Mouse (Mus musculus): ENCODE measurements at regions not wholly inside any gene's neighbourhood (a gene's known extent, or its start where the extent isn't known, plus 50 kb on each side); places are given as distances from the start of the nearest gene placed in this dataset.

DNA sequence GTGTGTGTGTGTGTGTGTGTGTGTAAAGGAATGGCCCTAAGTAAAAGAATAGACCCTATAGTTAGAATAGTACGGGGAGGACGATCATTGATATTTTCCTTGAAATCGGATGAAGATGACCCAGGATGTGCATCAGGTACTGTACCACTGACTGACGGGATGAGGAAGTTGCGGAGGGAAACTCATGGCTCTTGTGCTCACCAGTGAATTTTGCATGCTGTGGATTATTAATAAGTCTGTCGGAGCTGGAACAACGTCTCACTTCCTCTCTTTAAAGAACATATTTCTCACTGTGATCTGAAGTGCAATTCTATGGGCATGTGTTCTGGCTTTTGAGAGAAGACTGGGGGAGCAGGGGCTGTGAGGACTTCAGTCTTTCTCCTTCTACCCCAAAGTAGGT lies 218.8 kb upstream of the Tbc1d5 start:
- no peak for DNase-seq (ENCODE audit: low spot score in 2 of 2)

- DNase-seq (ENCODE audit: low spot score in 2 of 2) = no peak
These were observed 214.6 kb upstream of the Tbc1d5 start for GRCm38 (mm10) chr17:51393771-51394221.

- DNase-seq (ENCODE audit: low spot score in 2 of 2) = no peak
These were observed 212.7 kb upstream of the Tbc1d5 start for GRCm38 (mm10) chr17:51391871-51392270.

DNA sequence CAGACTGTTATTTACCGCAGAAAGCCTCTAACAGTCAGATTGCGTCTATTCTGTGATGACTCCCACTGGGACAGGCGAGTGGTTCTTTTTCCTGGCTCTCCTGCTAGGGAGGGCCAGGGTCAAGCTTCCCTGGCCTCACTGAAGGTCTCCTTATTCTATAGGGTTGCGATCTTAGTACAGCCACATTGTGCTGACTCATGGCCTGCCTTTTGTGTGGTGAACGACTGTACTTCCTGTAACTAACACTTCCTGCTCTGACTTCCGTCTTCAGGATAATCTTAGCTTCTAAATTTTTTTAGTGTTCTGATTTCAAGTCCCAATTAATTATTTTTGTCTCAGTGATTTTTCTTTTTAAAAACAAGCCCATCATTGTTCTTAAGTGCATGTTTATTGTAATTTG lies 203.4 kb upstream of the Tbc1d5 start:
- DNase-seq (ENCODE audit: low spot score in 2 of 2) = no peak

DNA sequence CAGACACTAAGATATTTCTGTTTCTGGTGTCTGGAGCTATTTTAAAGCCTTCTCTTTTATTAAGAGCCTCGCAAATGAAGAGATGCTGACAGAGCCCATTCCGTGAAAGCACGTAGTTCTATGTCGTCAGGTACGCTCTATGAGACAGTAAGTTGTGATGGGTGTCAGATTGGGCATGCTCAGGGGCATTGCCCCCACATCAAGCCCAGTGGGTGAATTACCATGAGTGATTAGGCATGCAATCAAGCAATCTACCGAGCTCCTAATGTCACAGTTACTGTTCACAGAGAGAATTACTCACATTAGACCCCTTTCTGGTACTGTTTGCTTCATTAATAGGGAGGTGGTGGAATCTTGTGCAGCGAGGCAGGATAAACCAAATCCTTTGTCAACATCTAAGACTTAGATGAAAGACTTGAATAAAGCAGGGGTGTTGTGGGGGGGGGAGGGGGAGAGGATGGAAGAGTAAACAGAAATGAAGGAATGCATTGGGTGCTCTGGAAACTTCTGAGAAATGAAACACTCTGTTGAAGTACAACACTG lies 192.9 kb upstream of the Tbc1d5 start:
- DNase-seq (ENCODE audit: low spot score in 2 of 2) = no peak

DNA sequence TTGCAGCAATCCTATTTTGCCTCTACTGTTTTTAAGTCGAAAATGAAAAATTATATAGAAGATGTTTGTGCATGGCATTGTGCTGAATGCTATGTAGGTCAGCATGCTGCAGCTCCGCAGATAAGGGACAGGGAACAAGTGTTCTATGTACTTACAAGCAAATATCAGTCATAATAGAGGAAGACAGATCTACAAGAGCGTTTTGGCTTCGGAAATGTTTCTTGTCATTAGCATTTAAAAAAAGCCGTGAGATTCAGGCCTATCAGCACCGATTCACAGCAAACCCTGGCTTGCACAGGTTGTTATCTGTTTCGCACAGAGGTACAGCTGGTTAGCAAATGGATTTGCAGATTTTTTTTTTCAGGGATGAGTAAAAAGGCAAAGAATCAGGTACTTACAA lies 191.8 kb upstream of the Tbc1d5 start:
- no peak for DNase-seq (ENCODE audit: low spot score in 2 of 2)

- no peak for DNase-seq (ENCODE audit: low spot score in 2 of 2)
These were observed 190.9 kb upstream of the Tbc1d5 start for GRCm38 (mm10) chr17:51370085-51370484.

GRCm38 (mm10) chr17:51362801-51363200 lies 183.6 kb upstream of the Tbc1d5 start:
- no peak for DNase-seq (ENCODE audit: low spot score in 2 of 2)

- DNase-seq (ENCODE audit: low spot score in 2 of 2) = no peak
These were observed 183.1 kb upstream of the Tbc1d5 start for GRCm38 (mm10) chr17:51362271-51362670.

DNA sequence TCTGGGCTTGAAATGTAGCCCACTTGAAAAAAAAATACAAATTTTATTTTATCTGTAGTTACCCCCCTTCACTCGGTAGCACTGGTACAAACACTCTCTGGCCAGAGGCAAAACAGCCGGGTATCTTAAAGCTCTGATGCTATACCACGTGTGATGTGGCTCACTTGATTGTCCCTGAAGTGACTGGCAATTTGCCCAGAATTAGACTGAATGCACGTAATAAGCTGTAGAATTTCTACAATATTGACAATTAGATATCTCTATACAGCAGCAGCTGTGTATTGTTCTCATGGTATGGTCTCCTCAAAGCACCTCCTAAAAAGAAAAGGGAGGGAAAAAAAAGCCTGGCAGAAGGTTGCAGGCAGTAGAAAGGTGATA lies 179.2 kb upstream of the Tbc1d5 start:
- no peak for DNase-seq (ENCODE audit: low spot score in 2 of 2)

DNA sequence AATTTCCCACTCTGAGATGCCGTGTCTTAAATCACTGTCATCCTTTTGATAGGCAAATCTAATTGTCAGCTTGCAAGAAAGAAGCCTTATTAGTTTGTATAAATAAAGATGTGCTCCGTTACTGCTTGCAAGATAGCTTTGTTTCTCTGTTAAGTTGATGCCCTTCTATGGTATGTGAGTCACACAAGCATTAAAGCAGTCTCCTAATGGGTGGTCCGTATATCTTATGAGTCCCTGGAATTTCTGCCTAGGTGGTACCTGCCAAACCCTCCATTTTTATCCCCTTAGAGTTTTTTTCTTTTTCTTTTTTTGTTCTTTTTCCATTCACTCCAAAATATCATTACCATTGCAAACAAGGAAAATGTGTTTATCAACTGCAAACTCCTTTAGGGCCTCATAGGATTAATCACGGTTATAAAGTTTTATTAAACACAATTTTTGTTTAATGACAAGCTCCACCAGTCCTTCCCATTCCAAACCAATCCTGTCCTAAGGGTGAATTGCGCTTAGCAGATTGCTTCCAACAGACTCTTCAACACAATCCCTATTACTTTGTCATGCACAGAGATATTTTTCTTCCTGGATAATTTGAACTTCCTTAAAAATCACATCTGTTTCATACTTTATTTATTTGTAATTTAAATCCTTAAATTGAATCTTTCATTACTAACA lies 178.7 kb upstream of the Tbc1d5 start:
- DNase-seq (ENCODE audit: low spot score in 2 of 2) = no peak

DNA sequence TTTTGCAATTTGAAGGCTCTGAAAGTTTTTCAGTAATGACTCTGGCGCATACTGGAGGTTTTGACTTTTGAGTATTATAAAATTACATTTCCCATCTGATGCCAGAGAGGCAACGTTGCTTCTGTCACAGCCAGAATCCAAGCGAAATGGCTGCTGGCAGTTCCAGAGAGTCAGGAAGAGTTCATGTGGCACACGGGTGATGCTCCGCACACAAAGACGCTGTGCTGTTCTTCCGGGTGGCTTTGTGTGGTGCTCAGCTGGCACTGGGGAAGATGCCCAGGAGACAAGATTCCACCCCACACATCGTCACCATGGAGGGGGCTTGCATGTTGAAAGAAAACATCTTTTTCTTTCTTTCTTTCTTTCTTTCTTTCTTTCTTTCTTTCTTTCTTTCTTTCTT lies 177.3 kb upstream of the Tbc1d5 start:
- no peak for DNase-seq (ENCODE audit: low spot score in 2 of 2)

GRCm38 (mm10) chr17:51321868-51322267 lies 142.7 kb upstream of the Tbc1d5 start:
- no peak for DNase-seq (ENCODE audit: low spot score in 2 of 2)

- peak in 1 of 2 experiments; percentile 6 for DNase-seq (ENCODE audit: low spot score in 2 of 2)
These were observed 141.9 kb upstream of the Tbc1d5 start for GRCm38 (mm10) chr17:51321025-51321424.

- no peak for DNase-seq (ENCODE audit: low spot score in 2 of 2)
These were observed 125.8 kb upstream of the Tbc1d5 start for GRCm38 (mm10) chr17:51304964-51305363.

DNA sequence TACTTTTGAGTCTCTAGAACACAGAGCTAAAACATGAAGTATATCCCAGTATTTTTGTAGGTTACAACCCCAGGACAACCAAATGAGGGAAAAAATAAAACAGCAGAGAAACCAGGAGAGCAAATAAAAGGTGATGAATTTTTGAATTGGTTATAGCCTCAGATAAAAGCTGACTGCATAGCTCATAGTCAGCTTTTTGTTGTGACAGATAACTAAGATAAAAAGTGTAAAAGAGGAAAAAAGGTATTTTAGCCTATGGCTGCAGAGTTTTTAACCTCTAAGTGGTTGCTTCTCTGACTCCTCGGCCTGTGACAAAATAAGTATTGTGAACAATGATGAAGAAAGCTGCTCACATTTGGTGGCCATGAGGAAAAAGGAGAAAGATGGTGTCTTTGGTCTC lies 111.6 kb upstream of the Tbc1d5 start:
- DNase-seq (ENCODE audit: low spot score in 2 of 2) = no peak

GRCm38 (mm10) chr17:51288751-51289150 lies 109.6 kb upstream of the Tbc1d5 start:
- DNase-seq (ENCODE audit: low spot score in 2 of 2) = no peak

DNA sequence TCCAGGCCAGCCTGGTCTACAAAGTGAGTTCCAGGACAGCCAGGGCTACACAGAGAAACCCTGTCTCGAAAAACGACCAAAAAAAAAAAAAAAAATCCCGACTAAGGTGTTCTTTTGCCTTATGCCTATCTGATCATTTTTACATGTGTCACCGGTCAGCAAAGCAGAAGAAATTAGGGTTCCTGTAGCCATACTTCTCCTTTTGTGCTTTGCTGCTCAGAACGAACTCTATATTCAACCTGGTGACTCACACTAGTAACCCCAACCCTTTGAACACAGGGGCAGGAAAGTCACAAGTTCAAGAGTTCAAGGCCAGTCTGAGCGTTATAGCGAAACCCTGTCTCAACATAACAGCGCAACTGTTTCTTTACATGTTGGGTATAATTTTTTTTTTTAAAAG lies 108.7 kb upstream of the Tbc1d5 start:
- DNase-seq (ENCODE audit: low spot score in 2 of 2) = no peak

DNA sequence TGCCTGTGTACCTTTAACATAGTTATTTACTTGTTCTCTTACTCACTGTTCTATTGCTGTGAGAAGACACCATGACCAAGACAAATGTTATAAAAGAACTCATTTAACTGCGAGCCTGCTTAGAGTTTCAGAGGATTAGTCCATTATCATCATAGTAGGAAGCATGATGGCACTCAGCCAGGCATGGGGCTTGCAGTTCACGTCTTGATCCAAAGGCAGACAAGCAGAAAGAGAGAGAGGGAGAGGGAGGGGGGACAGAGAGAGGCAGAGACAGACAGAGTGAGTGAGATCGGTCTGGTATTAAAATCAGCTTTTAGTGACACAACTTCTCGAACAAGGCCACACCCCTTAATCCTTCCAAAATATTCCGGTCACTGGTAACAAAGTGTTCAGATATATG lies 106.2 kb upstream of the Tbc1d5 start:
- DNase-seq (ENCODE audit: low spot score in 2 of 2) = no peak

GRCm38 (mm10) chr17:51278771-51279170 lies 99.6 kb upstream of the Tbc1d5 start:
- no peak for DNase-seq (ENCODE audit: low spot score in 2 of 2)

- DNase-seq (ENCODE audit: low spot score in 2 of 2) = no peak
These were observed 98.9 kb upstream of the Tbc1d5 start for GRCm38 (mm10) chr17:51278094-51278493.

GRCm38 (mm10) chr17:51277161-51277560 lies 98.0 kb upstream of the Tbc1d5 start:
- no peak for DNase-seq (ENCODE audit: low spot score in 2 of 2)

DNA sequence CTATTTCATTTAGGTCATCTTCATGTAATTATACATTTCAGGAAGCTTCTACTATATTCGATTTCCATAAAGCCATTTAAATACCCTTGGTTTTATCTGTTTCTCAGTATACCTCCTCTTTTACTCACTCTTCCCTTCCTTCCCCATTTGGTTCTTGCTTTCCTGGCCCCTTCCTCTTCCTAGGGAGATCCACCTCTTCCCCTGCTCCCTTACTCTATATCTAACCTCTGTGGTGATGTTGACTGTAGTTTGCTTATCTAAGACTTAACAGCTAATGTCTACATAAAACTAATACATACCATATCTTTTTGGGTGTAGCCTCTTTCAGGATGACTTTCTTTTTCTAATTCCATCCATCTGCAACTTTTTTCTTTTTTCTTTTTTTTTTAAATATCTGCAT lies 92.9 kb upstream of the Tbc1d5 start:
- DNase-seq (ENCODE audit: low spot score in 2 of 2) = no peak

DNA sequence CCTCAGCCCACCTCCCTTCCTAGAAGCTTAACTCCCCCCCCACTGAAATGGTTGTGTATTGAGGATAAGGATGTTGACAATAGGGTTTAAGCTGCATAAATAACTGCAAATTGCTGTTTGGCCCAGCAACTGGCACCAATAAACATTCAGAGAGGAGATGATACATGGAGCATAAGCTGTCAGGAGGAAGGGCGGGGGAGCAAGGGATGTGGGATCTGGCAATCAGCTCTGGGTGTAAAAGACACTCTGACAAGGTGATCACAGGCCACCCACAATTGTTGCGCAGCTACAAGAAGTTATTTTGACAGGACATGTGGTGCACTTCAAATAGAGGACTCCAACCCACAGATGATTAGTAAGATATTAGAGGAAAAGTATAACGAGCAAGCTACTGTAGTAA lies 83.8 kb upstream of the Tbc1d5 start:
- DNase-seq (ENCODE audit: low spot score in 2 of 2) = peak in 1 of 2 experiments; percentile 1

Data from right cerebral cortex, postnatal 36 days (tissue).